Mouse (Mus musculus) heart, adult 2 months (tissue): ENCODE results near the gene Tox4. TPM values are rescaled to one million over a fixed set of nuclear protein-coding genes. Genes with fewer than 3 reads are reported as not detected.
"Not testable (repeated sequence)": the region's sequence is repeated elsewhere in the genome, so short reads cannot be mapped to it uniquely, and the experiment has no call there.

ENCODE experiments used
- DNase-seq, 2 experiments: peaks; one replicate each; pipeline ENCODE4 v3.0.0; 2021
- H3K27ac ChIP-seq: fragments of 200-600 bp; 2 replicates; pipeline ENCODE4 v1.8.1; 2022
- H3K27me3 ChIP-seq: fragments of 200-500 bp; 2 replicates; pipeline ENCODE4 v1.6.1; 2012; ENCODE audit warnings: mild to moderate bottlenecking, low read length, inconsistent platforms, mixed read lengths; ENCODE audit not compliant: control insufficient read depth, insufficient read depth
- H3K36me3 ChIP-seq: fragments of 200-500 bp; 2 replicates; pipeline ENCODE4 v1.6.1; 2012; ENCODE audit warnings: low read length, inconsistent platforms; ENCODE audit not compliant: control insufficient read depth, insufficient read depth
- H3K4me1 ChIP-seq: fragments of 200-500 bp; 2 replicates; pipeline ENCODE4 v1.6.1; 2011; ENCODE audit warnings: low read length; ENCODE audit not compliant: control insufficient read depth, insufficient read depth
- H3K4me3 ChIP-seq: fragments of 200-600 bp; 2 replicates; pipeline ENCODE4 v1.8.1; 2022
- H3K79me2 ChIP-seq: fragments of 200-500 bp; replicated peaks from 2 replicates; pipeline ENCODE4 v1.6.1; 2012; ENCODE audit warnings: mild to moderate bottlenecking, inconsistent platforms, low read length, moderate library complexity, mixed read lengths; ENCODE audit not compliant: control insufficient read depth, insufficient read depth
- H3K9ac ChIP-seq: fragments of 200-500 bp; 2 replicates; pipeline ENCODE4 v1.6.1; 2012; ENCODE audit warnings: low read depth, mild to moderate bottlenecking, control low read depth, inconsistent platforms, low read length, mixed read lengths
- CTCF ChIP-seq: fragments of 200-600 bp; IDR thresholded peaks from 2 replicates; pipeline ENCODE4 v1.8.1; 2022; ENCODE audit warnings: antibody characterized with exemption, mild to moderate bottlenecking, moderate library complexity
- EP300 ChIP-seq: fragments of 200-500 bp; IDR thresholded peaks from 2 replicates; pipeline ENCODE4 v1.6.1; 2011; ENCODE audit warnings: low read depth, low read length, control low read depth; ENCODE audit not compliant: insufficient read depth
- POLR2A ChIP-seq: fragments of 200-500 bp; IDR thresholded peaks from 2 replicates; pipeline ENCODE4 v1.6.1; 2011; ENCODE audit warnings: mild to moderate bottlenecking, low read depth, low read length, control low read depth; ENCODE audit not compliant: insufficient read depth
- WGBS: fragments of 180-500 bp; shearing (Covaris S2); methylation state at CpG from one replicate; pipeline ENCODE4 v1.1.7; 2018; 5-methylcytosine and 5-hydroxymethylcytosine counted together
- intact Hi-C: fragments of 180-260 bp; cut with DNase I; formaldehyde crosslinking; loops from one replicate; pipeline ENCODE4 v1.15.1; 2025
- polyA plus RNA-seq: library from polyadenylated mRNA; depleted of rRNA; stranded (reverse); fragments of >200 nt; gene quantifications from 2 replicates; pipeline ENCODE4 v1.2.3, GENCODE M21; 2012
- total RNA-seq, 2 experiments: library from RNA; stranded (reverse); gene quantifications; 2 replicates each; pipeline ENCODE4 v1.2.3; 2021

The Tox4 gene
- total and polyA plus RNA-seq, 3 experiments, result 23.3 to 37.5 (median 32.8) TPM

- WGBS, result under 1% methylated on average over 46 of the region's 46 CpGs
- no peaks in the 10 kb centered on the region for H3K79me2 ChIP-seq
- no peaks in the 10 kb centered on the region for H3K27me3 ChIP-seq
- DNase-seq, result peak; percentile 90 to 92
- peaks cover 2% of the 10 kb centered on the region for H3K4me1 ChIP-seq
- peaks cover 4% of the 10 kb centered on the region; the same call in 1 of the 2 replicates for H3K36me3 ChIP-seq
- intact Hi-C loops, result loop anchor here (1.0 to 5.0 kb wide), 4 partner anchors 25 to 420 kb away; partner anchors contain the start of genes Mettl17, Rab2b, Supt16 and Tox4
- H3K9ac ChIP-seq, result peak within 1 kb of the TSS; percentile 88
- peak within 1 kb of the TSS; percentile 83 for H3K27ac ChIP-seq
- peak; percentile 73 for TF ChIP-seq EP300
- no peak for TF ChIP-seq CTCF
- TF ChIP-seq POLR2A, result peak; percentile 64
- peak within 1 kb of the TSS; percentile 89 for H3K4me3 ChIP-seq
Observed at GRCm38 (mm10) chr14:52304644-52305271, 25.8 kb downstream of the Tox4 start, which contains the start of gene Mettl3. Gene Mettl3, minus strand, starts transcription at chr14:52305128.

- H3K9ac ChIP-seq, result no peak overlapping the region
- no peaks in the 10 kb centered on the region for H3K27me3 ChIP-seq
- H3K4me3 ChIP-seq, result no peak overlapping the region
- DNase-seq, result no peak
- H3K36me3 ChIP-seq, result peaks cover 4% of the 10 kb centered on the region
- H3K79me2 ChIP-seq, result no peaks in the 10 kb centered on the region
- TF ChIP-seq CTCF (no peak), POLR2A (no peak), EP300 (no peak)
- H3K4me1 ChIP-seq, result peaks cover 2% of the 10 kb centered on the region
- WGBS, result 100% methylated on average over 2 of the region's 2 CpGs
- H3K27ac ChIP-seq, result no peak overlapping the region
- intact Hi-C loops, result loop anchor here (5.0 kb wide), 1 partner anchor 64 kb away; no protein-coding TSS in a partner anchor
Observed at GRCm38 (mm10) chr14:52306100-52306499, 27.2 kb downstream of the Tox4 start.

GRCm38 (mm10) chr14:52310343-52310742 lies 31.4 kb downstream of the Tox4 start:
- H3K36me3 ChIP-seq, H3K27ac ChIP-seq, H3K9ac ChIP-seq, H3K4me1 ChIP-seq, intact Hi-C loops, H3K27me3 ChIP-seq, DNase-seq, H3K79me2 ChIP-seq, H3K4me3 ChIP-seq: not testable (repeated sequence)
- TF ChIP-seq CTCF, result peak; percentile 21
- WGBS, result 94% methylated on average over 6 of the region's 6 CpGs

GRCm38 (mm10) chr14:52310906-52311305 lies 32.0 kb downstream of the Tox4 start:
- 86% methylated on average over 2 of the region's 2 CpGs for WGBS
- Histone ChIP-seq H3K27me3 (no peaks in the 10 kb centered on the region), H3K27ac (no peak overlapping the region), H3K36me3 (no peaks in the 10 kb centered on the region; the same call in 1 of the 2 replicates), H3K4me3 (no peak overlapping the region), H3K4me1 (peaks cover 1% of the 10 kb centered on the region; the same call in 1 of the 2 replicates), H3K9ac (no peak overlapping the region), H3K79me2 (0 out of 2 replicates have a peak, but pooled peaks cover 2% of the 10 kb centered on the region)
- intact Hi-C loops, result no loop called here
- TF ChIP-seq CTCF, result no peak
- no peak for TF ChIP-seq POLR2A
- no peak for TF ChIP-seq EP300
- DNase-seq, result no peak

GRCm38 (mm10) chr14:52313931-52314807 lies 35.2 kb downstream of the Tox4 start:
- intact Hi-C loops, result no loop called here
- peaks cover 1% of the 10 kb centered on the region; the same call in 1 of the 2 replicates for H3K4me1 ChIP-seq
- DNase-seq, result peak in 1 of 2 experiments; percentile 12
- H3K36me3 ChIP-seq, result no peaks in the 10 kb centered on the region; the same call in 1 of the 2 replicates
- TF ChIP-seq POLR2A (no peak), CTCF (no peak), EP300 (no peak)
- H3K9ac ChIP-seq, result no peak overlapping the region
- H3K27ac ChIP-seq, result no peak overlapping the region
- no peaks in the 10 kb centered on the region for H3K27me3 ChIP-seq
- no peak overlapping the region for H3K4me3 ChIP-seq
- 0 out of 2 replicates have a peak, but pooled peaks cover 2% of the 10 kb centered on the region for H3K79me2 ChIP-seq
- 85% methylated on average over 26 of the region's 26 CpGs for WGBS
